Mouse (Mus musculus): Measurements from ENCODE around the gene Adamts12. TPM values are rescaled to one million over a fixed set of nuclear protein-coding genes. Genes with fewer than 3 reads are reported as not detected.
A peak's percentile ranks its signal among the peaks of the same experiment; 100 is the strongest.

The Adamts12 gene
- total and polyA plus RNA-seq, 3 experiments = 0.03 to 0.12 (median 0.04) TPM

DNA sequence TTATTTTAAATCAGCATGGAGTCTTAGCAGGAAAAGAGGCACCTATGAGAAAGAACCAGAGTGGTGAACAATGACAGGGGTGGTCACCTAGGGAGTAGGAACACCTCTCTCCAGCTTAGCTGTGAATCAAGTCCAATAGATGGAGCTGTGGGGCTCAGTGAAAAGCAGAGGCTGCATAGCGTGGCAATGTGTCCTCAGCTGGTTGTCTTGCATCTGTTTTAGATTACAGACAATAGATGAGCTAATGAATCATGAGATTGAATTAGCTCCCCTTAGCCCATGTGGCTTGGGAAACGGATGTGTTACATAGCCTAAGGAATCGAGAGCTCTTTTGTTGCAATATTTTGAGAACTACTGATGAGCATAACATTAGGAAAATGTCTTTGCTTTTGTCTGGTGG is 291.3 kb downstream of the Adamts12 start:
- in situ Hi-C loops (cut with MboI; ENCODE audit: low pct_ligation_motif_present, low pct_unique_long_range_greater_than_20kb, low sequenced_read_pairs) = no loop called here
- Histone ChIP-seq H3K4me2 (ENCODE audit: insufficient read depth, low read depth, poor library complexity, severe bottlenecking) (no peak overlapping the region), H3K36me3 (replicated peaks in 1 of 2; ENCODE audit: control insufficient read depth in 1 of 2, insufficient read depth in 1 of 2, low read length in 1 of 2) (no peaks in the 10 kb centered on the region), H3K4me3 (replicated peaks in 1 of 3; ENCODE audit: low read depth in 2 of 3, low read length in 2 of 3, poor library complexity in 1 of 3) (no peak overlapping the region), H3K9me3 (replicated peaks; ENCODE audit: low read length) (no peaks in the 10 kb centered on the region), H3K27me3 (replicated peaks) (no peaks in the 10 kb centered on the region), H3K27ac (ENCODE audit: insufficient read depth, low read depth) (no peak overlapping the region), H3K4me1 (ENCODE audit: control insufficient read depth in 1 of 2, insufficient read depth in 2 of 2) (peaks cover 5 to 12% of the 10 kb centered on the region in 2 experiments), H3K79me2 (replicated peaks; ENCODE audit: control insufficient read depth, extremely low read depth, insufficient read depth, poor library complexity, severe bottlenecking) (no peaks in the 10 kb centered on the region), H3K9ac (ENCODE audit: insufficient read depth, low read depth) (no peak overlapping the region)
- dilution Hi-C loops (cut with MboI; ENCODE audit: extremely low pct_ligation_motif_present, extremely low pct_unique_long_range_greater_than_20kb, low sequenced_read_pairs) = no loop called here
- no peak for DNase-seq (ENCODE audit: extremely low read depth)
- TF ChIP-seq HCFC1 (IDR thresholded peaks at IDR 0.05; ENCODE audit: low read depth, low read length) (no peak), MXI1 (IDR thresholded peaks at IDR 0.05; ENCODE audit: low read depth, low read length) (no peak), ZMIZ1 (IDR thresholded peaks at IDR 0.05; ENCODE audit: low read depth, low read length) (no peak), POLR2A (IDR thresholded peaks at IDR 0.05; ENCODE audit: low read depth, low read length) (no peak), CTCF (conservative IDR thresholded peaks at IDR 0.05 in 1 of 2, IDR thresholded peaks at IDR 0.05 in 1 of 2; ENCODE audit: low read depth in 2 of 2, low read length in 2 of 2) (peak in 1 of 2 experiments; percentile 48; a peak in 2 of 4 replicates), ETS1 (conservative IDR thresholded peaks at IDR 0.05; ENCODE audit: low read depth, low read length) (no peak), MAX (IDR thresholded peaks at IDR 0.05; ENCODE audit: low read length) (no peak), RCOR1 (conservative IDR thresholded peaks at IDR 0.05; ENCODE audit: low read depth, low read length) (no peak), E2F4 (IDR thresholded peaks at IDR 0.05; ENCODE audit: insufficient replicate concordance, low read depth, low read length) (no peak), KAT2A (IDR thresholded peaks at IDR 0.05; ENCODE audit: insufficient replicate concordance, low read length) (no peak), MAZ (IDR thresholded peaks at IDR 0.05; ENCODE audit: low read depth, low read length) (no peak), MYC (IDR thresholded peaks at IDR 0.05; ENCODE audit: low read depth, low read length) (no peak), MEF2A (IDR thresholded peaks at IDR 0.05; ENCODE audit: borderline replicate concordance, low read depth, low read length) (no peak), TBP (conservative IDR thresholded peaks at IDR 0.05; ENCODE audit: low read depth, low read length) (no peak), USF1 (IDR thresholded peaks at IDR 0.05; ENCODE audit: low read depth, low read length) (no peak), ZC3H11A (IDR thresholded peaks at IDR 0.05; ENCODE audit: low read depth, low read length) (no peak), SIN3A (IDR thresholded peaks at IDR 0.05; ENCODE audit: low read length) (no peak), NRF1 (IDR thresholded peaks at IDR 0.05; ENCODE audit: low read depth, low read length) (no peak), CHD1 (IDR thresholded peaks at IDR 0.05; ENCODE audit: low read depth, low read length) (no peak), JUND (conservative IDR thresholded peaks at IDR 0.05; ENCODE audit: low read depth, low read length) (no peak), NELFE (IDR thresholded peaks at IDR 0.05; ENCODE audit: low read depth, low read length) (no peak), SMC3 (IDR thresholded peaks at IDR 0.05; ENCODE audit: low read depth, low read length) (peak; percentile 38), RAD21 (IDR thresholded peaks at IDR 0.05; ENCODE audit: low read depth, low read length) (peak; percentile 35), IRF4 (IDR thresholded peaks at IDR 0.05; ENCODE audit: low read depth, low read length) (no peak), EP300 (IDR thresholded peaks at IDR 0.05; ENCODE audit: low read length) (no peak), POLR2AphosphoS2 (IDR thresholded peaks at IDR 0.05; ENCODE audit: low read depth, low read length) (no peak)
